Mouse (Mus musculus): ENCODE measurements around the gene Stpg2. TPM values are rescaled to one million over a fixed set of nuclear protein-coding genes. Genes with fewer than 3 reads are reported as not detected.
"Not testable (repeated sequence)": the region's sequence is repeated elsewhere in the genome, so short reads cannot be mapped to it uniquely, and the experiment has no call there.

Stpg2 gene
- polyA plus RNA-seq, 1 experiment from 2014 or later = not detected

DNA sequence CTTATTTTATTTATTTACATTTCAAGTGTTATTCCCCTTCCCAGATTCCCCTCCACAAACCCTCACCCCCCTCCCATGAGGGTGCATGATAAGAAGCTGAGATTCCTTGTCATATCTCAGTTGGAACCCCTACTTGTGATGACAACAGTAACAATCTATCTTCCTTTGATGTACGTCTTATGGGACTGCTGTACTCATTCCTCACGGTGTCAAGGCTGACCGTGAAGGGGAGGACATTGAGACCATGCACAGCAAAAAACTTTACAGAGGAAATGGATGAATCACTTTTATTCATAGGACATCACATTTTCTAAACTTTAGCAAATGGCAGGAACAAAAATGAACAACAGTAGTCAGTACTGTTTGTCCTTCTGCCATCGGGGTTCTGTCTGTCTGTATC, 21.3 kb downstream of the Stpg2 start:
- 62% methylated on average over 4 of the region's 4 CpGs for WGBS
- Histone ChIP-seq H3K4me1 (replicated peaks; ENCODE audit: control insufficient read depth, insufficient read depth) (no peaks in the 10 kb centered on the region), H3K27ac (replicated peaks) (no peak overlapping the region), H3K36me3 (ENCODE audit: control insufficient read depth, insufficient read depth, low read length) (no peaks in the 10 kb centered on the region), H3K9me3 (ENCODE audit: control insufficient read depth, low read length) (no peaks in the 10 kb centered on the region), H3K4me2 (replicated peaks; ENCODE audit: low read depth) (no peak overlapping the region), H3K9ac (ENCODE audit: low read length) (no peak overlapping the region), H3K27me3 (ENCODE audit: control insufficient read depth, insufficient read depth, low read length) (no peaks in the 10 kb centered on the region), H3K4me3 (ENCODE audit: low read depth, low read length) (no peak overlapping the region)
- DNase-seq (ENCODE audit: low spot score) = no peak
- ATAC-seq (ENCODE audit: low FRiP score, low TSS enrichment) = no peak
- no peak for TF ChIP-seq CTCF (IDR thresholded peaks at IDR 0.05; ENCODE audit: low read depth)
- TF ChIP-seq EP300 (optimal IDR thresholded peaks at IDR 0.05) = no peak

GRCm38 (mm10) chr3:139245219-139245618, 39.7 kb downstream of the Stpg2 start:
- no peak overlapping the region for H3K27ac ChIP-seq (replicated peaks)
- 76% methylated on average over 2 of the region's 2 CpGs for WGBS

DNA sequence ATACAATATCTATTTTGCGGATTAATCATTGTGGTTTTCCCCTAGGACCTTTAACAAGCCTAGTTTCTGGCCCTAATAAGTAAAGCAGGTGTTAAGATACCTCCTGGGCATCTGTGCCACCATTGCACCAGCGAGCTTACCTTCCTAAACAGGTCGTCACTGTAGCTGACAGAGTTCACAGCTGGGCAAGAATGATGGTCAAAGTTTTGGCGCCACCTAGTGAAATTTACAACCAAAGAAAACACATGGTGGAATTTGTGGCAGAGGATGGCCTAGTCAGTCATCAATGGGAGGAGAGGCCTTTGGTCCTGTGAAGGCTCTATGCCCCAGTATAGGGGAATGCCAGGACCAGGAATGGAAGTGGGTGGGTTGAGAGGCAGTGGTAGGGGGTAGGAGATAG, 41.0 kb downstream of the Stpg2 start:
- DNase-seq (ENCODE audit: low spot score) (no peak), ATAC-seq (ENCODE audit: low FRiP score, low TSS enrichment) (no peak)
- Histone ChIP-seq H3K4me3 (ENCODE audit: low read depth, low read length) (no peak overlapping the region), H3K9me3 (ENCODE audit: control insufficient read depth, low read length) (no peaks in the 10 kb centered on the region), H3K9ac (ENCODE audit: low read length) (no peak overlapping the region), H3K4me2 (replicated peaks; ENCODE audit: low read depth) (no peak overlapping the region), H3K27me3 (ENCODE audit: control insufficient read depth, insufficient read depth, low read length) (no peaks in the 10 kb centered on the region), H3K36me3 (ENCODE audit: control insufficient read depth, insufficient read depth, low read length) (no peaks in the 10 kb centered on the region), H3K4me1 (replicated peaks; ENCODE audit: control insufficient read depth, insufficient read depth) (no peaks in the 10 kb centered on the region), H3K27ac (replicated peaks) (no peak overlapping the region)
- TF ChIP-seq EP300 (optimal IDR thresholded peaks at IDR 0.05) = no peak
- peak; percentile 52 for TF ChIP-seq CTCF (IDR thresholded peaks at IDR 0.05; ENCODE audit: low read depth)
- WGBS = 54% methylated on average over 4 of the region's 4 CpGs

More at GRCm38 (mm10) chr3:139245219-139245618, 39.7 kb downstream of the Stpg2 start:
- Histone ChIP-seq H3K36me3 (ENCODE audit: control insufficient read depth, insufficient read depth, low read length) (no peaks in the 10 kb centered on the region), H3K4me2 (replicated peaks; ENCODE audit: low read depth) (no peak overlapping the region), H3K27me3 (ENCODE audit: control insufficient read depth, insufficient read depth, low read length) (no peaks in the 10 kb centered on the region), H3K9ac (ENCODE audit: low read length) (no peak overlapping the region), H3K4me3 (ENCODE audit: low read depth, low read length) (no peak overlapping the region), H3K9me3 (ENCODE audit: control insufficient read depth, low read length) (no peaks in the 10 kb centered on the region), H3K4me1 (replicated peaks; ENCODE audit: control insufficient read depth, insufficient read depth) (no peaks in the 10 kb centered on the region)
- DNase-seq (ENCODE audit: low spot score) (no peak), ATAC-seq (ENCODE audit: low FRiP score, low TSS enrichment) (no peak)
- TF ChIP-seq EP300 (optimal IDR thresholded peaks at IDR 0.05) (no peak), CTCF (IDR thresholded peaks at IDR 0.05; ENCODE audit: low read depth) (no peak)

DNA sequence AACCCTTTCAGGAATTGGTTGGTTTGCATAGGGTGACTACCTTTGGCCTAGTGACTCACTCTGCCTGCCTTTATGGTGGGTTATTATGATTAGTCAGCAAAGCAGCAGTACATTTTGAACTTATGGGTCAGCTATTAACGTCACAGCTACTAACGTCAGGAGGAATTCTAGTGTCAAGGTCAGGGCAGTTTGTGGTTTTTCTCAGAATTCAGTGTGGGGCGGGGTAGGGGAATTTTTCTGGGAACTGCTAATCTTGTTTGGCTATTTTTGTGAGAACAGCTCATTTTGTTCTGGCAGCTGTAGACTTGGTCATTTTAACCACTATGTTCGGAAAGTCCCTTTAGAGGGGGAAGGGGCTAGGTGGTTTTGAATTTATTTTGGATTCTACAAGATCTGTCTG, 56.9 kb downstream of the Stpg2 start:
- 48% methylated on average over 4 of the region's 4 CpGs for WGBS
- H3K9ac ChIP-seq (ENCODE audit: low read length); H3K27me3 ChIP-seq (ENCODE audit: control insufficient read depth, insufficient read depth, low read length); DNase-seq (ENCODE audit: low spot score); H3K4me1 ChIP-seq (replicated peaks; ENCODE audit: control insufficient read depth, insufficient read depth); H3K27ac ChIP-seq (replicated peaks); ATAC-seq (ENCODE audit: low FRiP score, low TSS enrichment); H3K4me3 ChIP-seq (ENCODE audit: low read depth, low read length); H3K4me2 ChIP-seq (replicated peaks; ENCODE audit: low read depth); H3K36me3 ChIP-seq (ENCODE audit: control insufficient read depth, insufficient read depth, low read length); H3K9me3 ChIP-seq (ENCODE audit: control insufficient read depth, low read length): not testable (repeated sequence)

GRCm38 (mm10) chr3:139297909-139298308, 92.4 kb downstream of the Stpg2 start:
- Histone ChIP-seq H3K36me3 (ENCODE audit: control insufficient read depth, insufficient read depth, low read length) (no peaks in the 10 kb centered on the region), H3K27me3 (ENCODE audit: control insufficient read depth, insufficient read depth, low read length) (no peaks in the 10 kb centered on the region), H3K4me1 (replicated peaks; ENCODE audit: control insufficient read depth, insufficient read depth) (no peaks in the 10 kb centered on the region), H3K4me2 (replicated peaks; ENCODE audit: low read depth) (no peak overlapping the region), H3K9ac (ENCODE audit: low read length) (no peak overlapping the region), H3K4me3 (ENCODE audit: low read depth, low read length) (no peak overlapping the region), H3K9me3 (ENCODE audit: control insufficient read depth, low read length) (no peaks in the 10 kb centered on the region), H3K27ac (replicated peaks) (no peak overlapping the region)
- DNase-seq (ENCODE audit: low spot score) (no peak), ATAC-seq (ENCODE audit: low FRiP score, low TSS enrichment) (no peak)
- TF ChIP-seq EP300 (optimal IDR thresholded peaks at IDR 0.05) (no peak), CTCF (IDR thresholded peaks at IDR 0.05; ENCODE audit: low read depth) (peak; percentile 75)

GRCm38 (mm10) chr3:139308078-139308809, 102.8 kb downstream of the Stpg2 start:
- Histone ChIP-seq H3K4me1 (replicated peaks; ENCODE audit: control insufficient read depth, insufficient read depth) (no peaks in the 10 kb centered on the region), H3K27me3 (ENCODE audit: control insufficient read depth, insufficient read depth, low read length) (no peaks in the 10 kb centered on the region), H3K4me3 (ENCODE audit: low read depth, low read length) (no peak overlapping the region), H3K9me3 (ENCODE audit: control insufficient read depth, low read length) (no peaks in the 10 kb centered on the region), H3K9ac (ENCODE audit: low read length) (no peak overlapping the region), H3K4me2 (replicated peaks; ENCODE audit: low read depth) (no peak overlapping the region), H3K27ac (replicated peaks) (no peak overlapping the region), H3K36me3 (ENCODE audit: control insufficient read depth, insufficient read depth, low read length) (no peaks in the 10 kb centered on the region)
- 37% methylated on average over 7 of the region's 7 CpGs for WGBS
- ATAC-seq (ENCODE audit: low FRiP score, low TSS enrichment) (no peak), DNase-seq (ENCODE audit: low spot score) (no peak)
- TF ChIP-seq EP300 (optimal IDR thresholded peaks at IDR 0.05) = no peak
- TF ChIP-seq CTCF (IDR thresholded peaks at IDR 0.05; ENCODE audit: low read depth) = no peak
